ENCODE assay signal across 8 mouse cellular contexts in the genomic region with DNA sequence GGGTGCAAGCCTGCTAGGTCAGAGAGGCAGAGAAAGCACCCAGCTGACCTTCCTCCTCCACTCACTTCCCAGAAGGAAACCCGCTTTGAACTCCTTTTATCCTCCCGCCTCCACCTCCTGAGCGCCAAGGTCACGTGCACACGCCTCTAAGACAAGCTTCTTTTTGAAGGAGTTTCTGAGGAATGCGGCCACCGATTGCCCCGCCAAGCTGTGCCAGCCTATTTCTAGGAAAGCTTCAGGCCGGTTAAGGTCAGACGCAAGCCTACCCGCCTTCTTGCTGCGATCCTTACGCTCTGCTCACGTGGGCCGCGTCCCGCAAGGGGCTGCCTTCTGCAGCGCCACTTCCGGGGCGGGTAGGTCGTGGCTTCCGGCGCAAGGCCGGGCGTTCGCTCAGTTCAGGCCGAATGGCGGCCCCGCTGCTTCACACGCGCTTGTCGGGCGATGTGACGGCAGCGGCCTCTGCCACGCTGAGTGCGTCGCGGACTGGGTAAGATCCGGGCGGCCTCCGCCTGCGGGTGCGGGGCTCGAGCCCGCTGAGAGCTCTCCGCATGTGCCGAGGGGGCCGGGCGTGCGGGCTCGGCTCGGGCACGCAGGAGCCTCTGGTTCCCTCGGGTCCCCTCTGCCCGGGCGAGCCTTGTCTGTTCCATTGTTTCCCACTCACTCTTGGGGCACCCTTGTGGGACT. TPM values are rescaled to one million over a fixed set of nuclear protein-coding genes. Genes with fewer than 3 reads are reported as not detected.
A peak's percentile ranks its signal among the peaks of the same experiment; 100 is the strongest.
DNase-seq lines count a peak whose midpoint lies in the region; ATAC-seq and TF ChIP-seq lines count a peak whose summit lies in the region.

A gene (plus strand): TSS at position 356 of the 684 bp plus-strand sequence.

- ATAC-seq in embryonic facial prominence, embryonic 14.5 days (ENCODE audit: low read depth), result peak; percentile 99
- ATAC-seq in limb, embryonic 13.5 days (ENCODE audit: low FRiP score, low read depth), result peak; percentile 98
- ATAC-seq in midbrain, embryonic 16.5 days, result peak; percentile 100

- peak within 1 kb of the TSS; percentile 82 for H3K4me2 ChIP-seq in embryonic facial prominence, embryonic 14.5 days (ENCODE audit: low read depth, low read length)
- H3K4me2 ChIP-seq in limb, embryonic 13.5 days (replicated peaks), result peak within 1 kb of the TSS; percentile 75
- peak within 1 kb of the TSS; percentile 68 for H3K4me2 ChIP-seq in midbrain, embryonic 16.5 days (ENCODE audit: low read length)

- 0 out of 2 replicates have a peak, but pooled peaks have one; percentile 10 for TF ChIP-seq CTCF in heart, adult 2 months (IDR thresholded peaks at IDR 0.05)

- peak within 1 kb of the TSS; percentile 89 for H3K9ac ChIP-seq in embryonic facial prominence, embryonic 14.5 days (ENCODE audit: low read depth, low read length)
- peak within 1 kb of the TSS; percentile 92 for H3K9ac ChIP-seq in heart, adult 2 months (ENCODE audit: low read depth, low read length)
- peak within 1 kb of the TSS; percentile 94 for H3K9ac ChIP-seq in limb, embryonic 13.5 days
- H3K9ac ChIP-seq in midbrain, embryonic 16.5 days (ENCODE audit: low read depth, low read length), result peak within 1 kb of the TSS; percentile 94

- H3K27ac ChIP-seq in embryonic facial prominence, embryonic 14.5 days (replicated peaks; ENCODE audit: low read depth, low read length), result peak within 1 kb of the TSS; percentile 87
- peak within 1 kb of the TSS; percentile 93 for H3K27ac ChIP-seq in heart, adult 2 months
- peak within 1 kb of the TSS; percentile 79 for H3K27ac ChIP-seq in limb, embryonic 13.5 days
- H3K27ac ChIP-seq in midbrain, embryonic 16.5 days (ENCODE audit: low read length), result peak within 1 kb of the TSS; percentile 86

- peak within 1 kb of the TSS; percentile 85 for H3K4me3 ChIP-seq in embryonic facial prominence, embryonic 14.5 days (ENCODE audit: low read depth, low read length)
- H3K4me3 ChIP-seq in heart, adult 2 months, result peak within 1 kb of the TSS; percentile 86
- H3K4me3 ChIP-seq in limb, embryonic 13.5 days, result peak within 1 kb of the TSS; percentile 91
- H3K4me3 ChIP-seq in midbrain, embryonic 16.5 days (ENCODE audit: low read depth, low read length), result peak within 1 kb of the TSS; percentile 94

- H3K36me3 ChIP-seq in embryonic facial prominence, embryonic 14.5 days (ENCODE audit: control insufficient read depth, insufficient read depth, low read length), result peaks cover 20% of the 10 kb centered on the region
- H3K36me3 ChIP-seq in heart, adult 2 months (ENCODE audit: control insufficient read depth, insufficient read depth, low read length), result peaks cover 7% of the 10 kb centered on the region
- peaks cover 21% of the 10 kb centered on the region for H3K36me3 ChIP-seq in limb, embryonic 13.5 days
- peaks cover 8% of the 10 kb centered on the region for H3K36me3 ChIP-seq in midbrain, embryonic 16.5 days (ENCODE audit: control insufficient read depth, insufficient read depth, low read length)

- H3K27me3 ChIP-seq in embryonic facial prominence, embryonic 14.5 days (replicated peaks; ENCODE audit: control insufficient read depth, insufficient read depth, low read length), result no peaks in the 10 kb centered on the region
- H3K27me3 ChIP-seq in heart, adult 2 months (ENCODE audit: control insufficient read depth, insufficient read depth, low read length), result no peaks in the 10 kb centered on the region
- no peaks in the 10 kb centered on the region for H3K27me3 ChIP-seq in limb, embryonic 13.5 days
- H3K27me3 ChIP-seq in midbrain, embryonic 16.5 days (ENCODE audit: control insufficient read depth, insufficient read depth, low read depth, low read length), result no peaks in the 10 kb centered on the region

- peak; percentile 59; the same call in 1 of the 2 replicates for TF ChIP-seq EP300 in heart, adult 2 months (IDR thresholded peaks at IDR 0.05; ENCODE audit: insufficient read depth, low read depth, low read length)

- TF ChIP-seq POLR2A in heart, adult 2 months (IDR thresholded peaks at IDR 0.05; ENCODE audit: insufficient read depth, low read depth, low read length), result peak; percentile 96

- peak; percentile 93 for DNase-seq in 3T3-L1 (ENCODE audit: low read depth, low spot score)
- peak; percentile 61 to 74 for DNase-seq in adrenal gland, postnatal 4 days (ENCODE audit: low spot score in 2 of 2)
- DNase-seq in embryonic facial prominence, embryonic 14.5 days (ENCODE audit: low spot score), result peak; percentile 95
- peak; percentile 92 to 93 for DNase-seq in heart, adult 2 months
- peak; percentile 92 to 94 for DNase-seq in kidney, adult 8-10 months
- DNase-seq in spleen, postnatal 10 days (ENCODE audit: low spot score in 2 of 2), result peak; percentile 75 to 90

- under 1% methylated on average over 45 of the region's 57 CpGs for WGBS in embryonic facial prominence, embryonic 14.5 days
- WGBS in heart, adult 2 months, result under 1% methylated on average over 57 of the region's 57 CpGs
- under 1% methylated on average over 57 of the region's 57 CpGs for WGBS in limb, embryonic 13.5 days
- under 1% methylated on average over 57 of the region's 57 CpGs for WGBS in midbrain, embryonic 16.5 days

- peaks cover 11% of the 10 kb centered on the region; the same call in 1 of the 2 replicates for H3K9me3 ChIP-seq in embryonic facial prominence, embryonic 14.5 days (ENCODE audit: control insufficient read depth, low read length)
- H3K9me3 ChIP-seq in limb, embryonic 13.5 days, result no peaks in the 10 kb centered on the region
- no peaks in the 10 kb centered on the region for H3K9me3 ChIP-seq in midbrain, embryonic 16.5 days (replicated peaks; ENCODE audit: control insufficient read depth, low read length, poor library complexity, severe bottlenecking)

- H3K4me1 ChIP-seq in embryonic facial prominence, embryonic 14.5 days (ENCODE audit: control insufficient read depth, insufficient read depth, low read length), result peaks cover 14% of the 10 kb centered on the region
- H3K4me1 ChIP-seq in heart, adult 2 months (ENCODE audit: control insufficient read depth, insufficient read depth, low read length), result peaks cover 4% of the 10 kb centered on the region
- peaks cover 17% of the 10 kb centered on the region for H3K4me1 ChIP-seq in limb, embryonic 13.5 days
- H3K4me1 ChIP-seq in midbrain, embryonic 16.5 days (ENCODE audit: control insufficient read depth, insufficient read depth, low read length), result peaks cover 18% of the 10 kb centered on the region

- H3K79me2 ChIP-seq in heart, adult 2 months (replicated peaks; ENCODE audit: control insufficient read depth, insufficient read depth, low read length), result no peaks in the 10 kb centered on the region

- intact Hi-C loops in heart, adult 2 months (cut with DNase I), result loop anchor here (1.0 to 5.0 kb wide), 3 partner anchors 26 to 108 kb away; a partner anchor contains a TSS

RNA-seq across cellular contexts. Expression of the gene that starts here (rescaled TPM):
- total RNA-seq in adrenal gland, postnatal 4 days (2021), result 10 to 100 TPM; 46.6 to 49.3 TPM
- 43.3 and 46.9 TPM in 2 replicates for polyA plus RNA-seq in embryonic facial prominence, embryonic 14.5 days (2014; fragmentation: Nextera tagmentation; extraction: Ambion mirVana)
- 10 to 100 TPM; 37.9 to 38.3 TPM for total RNA-seq in heart, adult 2 months (2021)
- 17.2 and 25.4 TPM in 2 replicates for polyA plus RNA-seq in heart, adult 2 months (2012; rRNA removed)
- polyA plus RNA-seq in limb, embryonic 13.5 days (2015; fragmentation: Nextera tagmentation; extraction: Ambion mirVana), result 66.3 and 67.1 TPM in 2 replicates
- polyA plus RNA-seq in midbrain, embryonic 16.5 days (2015; fragmentation: Nextera tagmentation; extraction: Ambion mirVana), result 88.3 and 96.1 TPM in 2 replicates

Comparison
In these comparisons a context has a peak if more than half of its experiments do, and no peak if none do; other contexts are left out.
1. Peak in every context shown above with its lines: DNase-seq, ATAC-seq, H3K4me3 ChIP-seq and H3K27ac ChIP-seq.